Mouse (Mus musculus): ENCODE data around the gene Plekha8. TPM values are rescaled to one million over a fixed set of nuclear protein-coding genes. Genes with fewer than 3 reads are reported as not detected.

Gene Plekha8
- polyA plus RNA-seq, 1 experiment from 2014 or later: 15.0 TPM

GRCm38 (mm10) chr6:54692201-54692600, 97.3 kb downstream of the Plekha8 start:
- ATAC-seq (ENCODE audit: low FRiP score, low read depth): no peak
- WGBS: 78% methylated on average over 1 of the region's 1 CpGs
- no peaks in the 10 kb centered on the region for H3K4me1 ChIP-seq
- peaks cover 38% of the 10 kb centered on the region for H3K36me3 ChIP-seq
- H3K27me3 ChIP-seq (replicated peaks): no peaks in the 10 kb centered on the region
- no peak overlapping the region for H3K4me2 ChIP-seq (replicated peaks)
- no peak overlapping the region for H3K4me3 ChIP-seq
- H3K27ac ChIP-seq: no peak overlapping the region
- H3K9me3 ChIP-seq: no peaks in the 10 kb centered on the region
- no peak overlapping the region for H3K9ac ChIP-seq

GRCm38 (mm10) chr6:54693286-54693685, 98.4 kb downstream of the Plekha8 start:
- 91% methylated on average over 6 of the region's 6 CpGs for WGBS
- Histone ChIP-seq H3K4me1 (no peaks in the 10 kb centered on the region), H3K36me3 (peaks cover 38% of the 10 kb centered on the region), H3K27ac (no peak overlapping the region), H3K9ac (no peak overlapping the region), H3K4me3 (no peak overlapping the region), H3K9me3 (no peaks in the 10 kb centered on the region), H3K4me2 (replicated peaks) (no peak overlapping the region), H3K27me3 (replicated peaks) (no peaks in the 10 kb centered on the region)
- ATAC-seq (ENCODE audit: low FRiP score, low read depth): no peak

Other genes starting within 250 kb of the Plekha8 start
- gene Wipf3, start 165.5 kb upstream of the Plekha8 start, polyA plus RNA-seq (2016; fragmentation: Nextera tagmentation; extraction: Ambion mirVana): 1.4 and 2.1 TPM in 2 replicates
- gene Scrn1, start 28.6 kb upstream of the Plekha8 start, polyA plus RNA-seq (2016; fragmentation: Nextera tagmentation; extraction: Ambion mirVana): 88.2 and 88.7 TPM in 2 replicates
- 19.6 and 20.0 TPM in 2 replicates for gene Fkbp14, start 2.2 kb downstream of the Plekha8 start, polyA plus RNA-seq (2016; fragmentation: Nextera tagmentation; extraction: Ambion mirVana)
- gene Mturn, start 86.5 kb downstream of the Plekha8 start, polyA plus RNA-seq (2016; fragmentation: Nextera tagmentation; extraction: Ambion mirVana): 45.5 and 46.7 TPM in 2 replicates
- 4.4 and 4.7 TPM in 2 replicates for gene Znrf2, start 221.8 kb downstream of the Plekha8 start, polyA plus RNA-seq (2016; fragmentation: Nextera tagmentation; extraction: Ambion mirVana)